Mouse (Mus musculus) erythroblast, embryonic 14.5 days (primary cell): Measurements from ENCODE around the gene Mnd1. TPM values are rescaled to one million over a fixed set of nuclear protein-coding genes. Genes with fewer than 3 reads are reported as not detected.

ENCODE experiments used
- H3K27me3 ChIP-seq: 2 replicates; pipeline ENCODE4 v1.6.1; 2012; ENCODE audit warnings: inconsistent platforms; ENCODE audit not compliant: control insufficient read depth
- H3K36me3 ChIP-seq: 2 replicates; pipeline ENCODE4 v1.6.1; 2012; ENCODE audit warnings: mild to moderate bottlenecking, inconsistent platforms; ENCODE audit not compliant: control insufficient read depth
- H3K4me1 ChIP-seq: 2 replicates; pipeline ENCODE4 v1.6.1; 2012; ENCODE audit warnings: inconsistent platforms; ENCODE audit not compliant: control insufficient read depth
- H3K4me3 ChIP-seq: replicated peaks from 2 replicates; pipeline ENCODE3; 2012; ENCODE audit warnings: moderate library complexity, mild to moderate bottlenecking, inconsistent platforms
- H3K9me3 ChIP-seq: 2 replicates; pipeline ENCODE4 v1.6.1; 2012; ENCODE audit warnings: low read length, inconsistent platforms, mixed read lengths; ENCODE audit not compliant: control insufficient read depth
- GATA1 ChIP-seq: IDR thresholded peaks from 2 replicates; pipeline ENCODE4 v1.6.1; 2012; ENCODE audit warnings: low read length, inconsistent platforms, mixed read lengths
- TAL1 ChIP-seq: IDR thresholded peaks from 3 replicates; pipeline ENCODE4 v1.6.1; 2012; ENCODE audit warnings: low read length, inconsistent platforms, mixed read lengths
- polyA plus RNA-seq: library from polyadenylated mRNA; stranded (reverse); fragments of >175 nt; gene quantifications from 2 replicates; pipeline ENCODE4 v1.2.3, GENCODE M21; 2012

Mnd1 gene
- polyA plus RNA-seq, 1 experiment, result 0.16 TPM

DNA sequence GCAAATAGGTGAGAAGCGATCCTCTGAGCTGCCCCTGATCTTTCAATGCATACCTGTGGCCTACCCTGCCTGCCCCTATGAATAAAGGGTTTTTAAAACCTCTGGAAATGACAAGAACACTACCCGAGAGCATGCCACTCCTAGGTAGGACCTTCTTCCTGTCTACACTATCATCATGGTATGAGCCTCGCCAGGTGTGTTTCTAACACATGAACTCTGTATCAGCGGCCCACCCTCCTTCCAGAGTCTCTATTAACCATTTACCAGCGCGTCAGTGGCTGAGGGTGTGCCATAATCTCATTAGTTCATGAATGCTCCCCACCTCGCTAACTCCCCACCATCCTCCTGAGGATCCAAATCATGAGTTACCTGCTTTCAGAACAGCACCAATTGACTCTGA, 69.2 kb downstream of the Mnd1 start:
- Histone ChIP-seq H3K4me3 (no peak overlapping the region), H3K9me3 (peaks cover 4% of the 10 kb centered on the region; the same call in 1 of the 2 replicates), H3K27me3 (no peaks in the 10 kb centered on the region), H3K36me3 (no peaks in the 10 kb centered on the region), H3K4me1 (no peaks in the 10 kb centered on the region)
- no peak for TF ChIP-seq GATA1
- no peak for TF ChIP-seq TAL1

DNA sequence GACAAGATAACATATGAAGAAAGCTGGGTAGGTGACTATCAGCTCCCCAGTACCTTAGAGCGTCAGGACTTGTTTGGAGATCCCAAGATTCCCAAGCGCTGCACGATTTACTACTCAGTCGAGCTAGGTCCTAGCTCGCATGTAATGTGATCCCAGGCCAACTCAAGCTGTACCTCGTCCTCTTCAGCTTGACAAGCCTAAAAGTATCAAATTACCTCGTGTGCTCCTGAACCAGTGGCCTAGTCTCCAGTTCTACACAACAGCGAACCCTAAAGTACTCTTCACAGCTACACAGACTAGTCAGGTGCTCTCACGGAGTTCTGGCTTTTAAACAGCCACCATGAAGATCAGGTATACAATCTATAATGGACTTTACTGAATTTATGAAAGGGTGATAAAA, 70.2 kb downstream of the Mnd1 start:
- H3K4me3 ChIP-seq, result no peak overlapping the region

DNA sequence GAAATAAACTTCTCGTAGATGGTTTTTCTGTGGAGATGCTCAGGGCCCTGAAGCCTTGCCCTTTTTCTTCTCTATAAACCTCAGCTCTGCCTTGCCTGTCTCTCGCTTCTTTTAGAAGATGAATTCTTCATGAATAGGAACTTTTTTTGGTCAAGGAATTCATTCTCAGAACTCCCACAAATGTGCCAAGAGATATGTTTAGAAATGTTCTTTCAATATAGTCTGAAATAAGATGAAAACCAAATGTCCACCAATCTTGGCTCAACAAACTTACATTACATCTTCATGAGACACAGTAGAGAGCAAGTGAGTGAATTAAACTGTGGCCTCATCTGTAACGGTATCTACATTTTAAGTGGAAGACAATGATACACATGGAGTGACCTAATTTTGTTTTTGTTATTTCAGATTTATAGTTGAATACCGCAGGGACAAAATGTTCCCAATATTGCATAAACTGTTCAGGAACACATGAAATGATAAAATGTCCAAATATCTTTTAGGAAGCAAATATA, 74.3 kb downstream of the Mnd1 start:
- TF ChIP-seq TAL1, result no peak
- TF ChIP-seq GATA1, result no peak
- Histone ChIP-seq H3K4me1 (no peaks in the 10 kb centered on the region), H3K9me3 (peaks cover 4% of the 10 kb centered on the region; the same call in 1 of the 2 replicates), H3K36me3 (no peaks in the 10 kb centered on the region), H3K4me3 (no peak overlapping the region), H3K27me3 (no peaks in the 10 kb centered on the region)

More for the DNA sequence above, 70.2 kb downstream of the Mnd1 start:
- no peak for TF ChIP-seq TAL1
- Histone ChIP-seq H3K36me3 (no peaks in the 10 kb centered on the region), H3K4me1 (no peaks in the 10 kb centered on the region), H3K9me3 (peaks cover 4% of the 10 kb centered on the region; the same call in 1 of the 2 replicates), H3K27me3 (no peaks in the 10 kb centered on the region)

DNA sequence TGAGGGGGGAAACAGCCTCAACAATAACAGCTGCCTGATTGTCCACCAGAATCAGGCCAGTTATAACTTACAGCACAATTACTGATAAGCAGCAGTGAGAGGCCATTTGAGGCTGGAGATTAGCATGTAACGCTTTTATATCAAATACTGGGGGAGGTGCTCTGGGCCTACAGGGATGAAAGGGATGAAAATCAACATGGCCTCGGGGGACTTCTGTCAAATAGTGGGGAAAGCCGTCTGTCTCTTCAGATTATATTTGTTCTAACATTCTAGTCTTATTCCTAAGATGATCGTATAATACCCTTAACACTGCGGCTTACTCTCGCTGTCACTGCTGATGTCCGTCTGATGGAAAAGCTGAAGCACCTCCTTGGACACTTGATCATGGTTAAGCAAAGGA, 75.5 kb downstream of the Mnd1 start:
- no peaks in the 10 kb centered on the region for H3K4me1 ChIP-seq
- no peak overlapping the region for H3K4me3 ChIP-seq

DNA sequence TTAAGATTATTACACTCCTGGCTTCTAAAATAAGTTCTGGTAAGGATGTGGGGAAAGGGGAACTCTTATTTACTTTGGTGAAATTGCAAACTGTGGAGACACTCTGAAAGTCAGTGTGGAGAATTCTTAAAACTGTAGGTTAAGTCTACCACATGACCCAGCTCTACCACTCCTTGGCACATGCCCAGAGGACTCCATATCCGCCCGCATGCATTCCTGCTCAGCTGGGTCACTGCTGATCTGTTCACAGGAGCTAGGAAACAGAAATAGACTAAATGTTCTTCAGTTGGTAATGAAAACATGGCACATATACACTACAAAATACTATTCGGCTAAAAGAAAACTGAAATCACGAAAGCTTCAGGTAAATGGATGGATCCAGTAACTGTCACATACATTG, 78.1 kb downstream of the Mnd1 start:
- peaks cover 4% of the 10 kb centered on the region; the same call in 1 of the 2 replicates for H3K9me3 ChIP-seq
- H3K4me1 ChIP-seq, result no peaks in the 10 kb centered on the region
- no peaks in the 10 kb centered on the region for H3K36me3 ChIP-seq
- no peak for TF ChIP-seq GATA1
- no peak for TF ChIP-seq TAL1
- H3K4me3 ChIP-seq, result no peak overlapping the region
- no peaks in the 10 kb centered on the region for H3K27me3 ChIP-seq

More for the DNA sequence above, 75.5 kb downstream of the Mnd1 start:
- no peaks in the 10 kb centered on the region for H3K27me3 ChIP-seq
- peaks cover 4% of the 10 kb centered on the region; the same call in 1 of the 2 replicates for H3K9me3 ChIP-seq
- H3K36me3 ChIP-seq, result no peaks in the 10 kb centered on the region
- TF ChIP-seq TAL1 (no peak), GATA1 (no peak)

DNA sequence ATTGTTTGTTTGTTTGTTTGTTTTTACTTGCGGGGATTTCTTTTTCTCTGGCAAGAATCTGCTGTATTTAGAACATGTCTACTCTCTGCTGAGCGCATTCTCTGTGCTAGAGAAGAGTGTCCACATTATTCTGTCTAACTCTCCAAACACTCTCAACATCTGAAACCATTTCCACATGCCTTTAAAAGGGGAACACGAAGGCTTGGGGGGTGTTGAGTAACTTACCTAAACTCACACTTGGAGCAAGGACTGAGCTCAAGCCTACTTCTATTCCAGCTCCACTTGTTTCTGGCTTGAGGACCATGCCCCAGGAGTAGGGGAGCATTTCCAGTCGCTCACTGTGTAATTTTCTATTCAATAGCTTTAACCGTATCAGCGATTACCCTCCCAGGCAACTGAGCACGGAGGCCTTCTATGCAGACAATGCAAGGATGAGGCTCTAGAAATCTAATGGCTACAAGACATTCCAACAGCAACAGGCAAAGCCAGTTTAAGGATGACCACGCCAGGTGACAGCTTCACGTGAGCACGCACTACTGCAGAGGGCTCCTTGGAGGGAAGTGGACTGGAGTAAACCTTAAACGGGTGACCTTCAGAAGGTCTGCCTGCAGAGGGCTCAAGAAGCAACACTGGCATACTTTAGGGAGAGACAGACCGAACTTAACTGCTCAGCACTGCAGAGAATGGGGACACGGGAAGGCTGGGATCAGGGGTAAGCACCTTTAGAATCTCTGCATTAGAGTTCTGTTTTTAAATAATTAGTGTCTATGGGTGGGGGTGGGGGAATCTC, 78.8 kb downstream of the Mnd1 start:
- Histone ChIP-seq H3K36me3 (no peaks in the 10 kb centered on the region), H3K4me3 (no peak overlapping the region), H3K4me1 (no peaks in the 10 kb centered on the region), H3K9me3 (no peaks in the 10 kb centered on the region), H3K27me3 (no peaks in the 10 kb centered on the region)
- no peak for TF ChIP-seq TAL1
- no peak for TF ChIP-seq GATA1

DNA sequence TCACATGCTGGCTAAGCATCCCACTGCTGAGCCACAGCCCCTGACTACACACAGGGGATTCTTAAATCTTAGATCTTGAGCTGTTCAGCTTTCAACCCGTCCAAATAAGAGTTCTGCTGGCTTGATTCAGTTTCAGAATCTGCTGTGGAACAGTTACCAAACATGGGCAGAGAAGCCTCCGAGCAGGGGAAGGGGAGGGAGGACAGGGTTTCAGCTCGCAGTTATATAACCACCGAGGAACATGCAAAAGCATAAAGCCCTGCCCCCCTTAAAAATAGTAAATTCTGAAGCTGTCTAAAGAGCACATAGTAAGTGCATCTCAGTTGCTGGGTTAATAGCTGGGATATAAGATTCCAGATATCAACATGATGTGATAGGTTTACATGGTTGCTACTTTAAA, 80.1 kb downstream of the Mnd1 start:
- no peaks in the 10 kb centered on the region for H3K36me3 ChIP-seq
- H3K4me1 ChIP-seq, result no peaks in the 10 kb centered on the region
- H3K27me3 ChIP-seq, result no peaks in the 10 kb centered on the region
- H3K4me3 ChIP-seq, result no peak overlapping the region
- H3K9me3 ChIP-seq, result no peaks in the 10 kb centered on the region
- TF ChIP-seq GATA1 (no peak), TAL1 (no peak)

DNA sequence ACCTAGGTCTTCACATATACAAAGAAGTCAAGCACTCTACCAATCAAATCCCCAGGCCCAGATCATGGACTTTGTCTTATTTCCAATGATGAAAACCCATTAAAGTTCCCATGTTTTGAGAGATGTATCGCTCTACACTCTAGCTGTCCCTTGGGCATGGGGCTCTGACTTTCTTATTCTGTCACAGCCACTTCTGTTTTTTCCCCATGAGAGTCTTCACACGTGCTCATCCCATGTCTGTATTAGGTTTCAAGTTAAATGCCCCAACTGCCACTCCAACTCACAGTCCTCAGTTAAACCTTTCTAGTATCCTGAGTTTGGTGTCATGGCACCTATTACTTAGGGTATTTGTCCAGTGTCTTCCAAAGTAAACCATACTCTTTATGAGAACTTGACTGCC, 80.8 kb downstream of the Mnd1 start:
- TF ChIP-seq GATA1, result no peak
- no peak for TF ChIP-seq TAL1
- H3K4me1 ChIP-seq, result no peaks in the 10 kb centered on the region
- H3K9me3 ChIP-seq, result no peaks in the 10 kb centered on the region
- no peaks in the 10 kb centered on the region for H3K36me3 ChIP-seq
- no peaks in the 10 kb centered on the region for H3K27me3 ChIP-seq
- no peak overlapping the region for H3K4me3 ChIP-seq

DNA sequence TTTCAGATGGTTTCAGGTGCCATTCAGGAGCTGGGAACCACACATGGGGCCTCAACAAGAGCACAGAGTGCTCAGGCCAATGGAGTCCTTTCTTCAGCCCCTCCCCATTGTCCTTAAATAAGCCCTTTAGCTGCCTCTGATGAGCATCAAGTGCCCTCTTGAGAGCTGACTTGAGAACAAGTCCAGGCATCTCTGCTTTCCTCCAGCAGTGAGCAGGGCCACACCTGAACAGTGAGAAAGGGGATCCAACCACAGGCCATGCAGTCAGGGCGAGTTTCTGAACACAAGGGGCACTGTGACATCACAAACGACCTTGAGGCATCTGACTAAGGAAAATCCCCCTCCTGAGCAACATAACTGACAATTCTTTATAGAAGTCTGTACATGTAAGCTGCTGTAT, 83.9 kb downstream of the Mnd1 start:
- H3K27me3 ChIP-seq, result no peaks in the 10 kb centered on the region
- TF ChIP-seq TAL1, result no peak
- TF ChIP-seq GATA1, result no peak

More for the DNA sequence above, 83.9 kb downstream of the Mnd1 start:
- Histone ChIP-seq H3K4me1 (no peaks in the 10 kb centered on the region), H3K4me3 (no peak overlapping the region), H3K36me3 (no peaks in the 10 kb centered on the region), H3K9me3 (no peaks in the 10 kb centered on the region)
